In genomic region chr6:51468891-51469561, GRCm38 (mm10) we compare ENCODE assay signal across 8 mouse cellular contexts. TPM values are rescaled to one million over a fixed set of nuclear protein-coding genes. Genes with fewer than 3 reads are reported as not detected.
DNase-seq lines count a peak whose midpoint lies in the region; ATAC-seq and TF ChIP-seq lines count a peak whose summit lies in the region.

No protein-coding gene starts in this region.

- peak overlapping the region; percentile 99 for H3K27ac ChIP-seq in ES-E14 (ENCODE audit: insufficient read depth, low read depth, low read length, poor library complexity, severe bottlenecking)
- peak overlapping the region; percentile 96 for H3K27ac ChIP-seq in cerebellum, adult 2 months (ENCODE audit: insufficient read depth, low read length)
- peak overlapping the region; percentile 98 for H3K27ac ChIP-seq in forebrain, postnatal 0 days (ENCODE audit: low read depth, low read length)
- peak overlapping the region; percentile 100 for H3K27ac ChIP-seq in lung, embryonic 14.5 days (ENCODE audit: low read depth)
- peak overlapping the region; percentile 97 for H3K27ac ChIP-seq in olfactory bulb, adult 2 months (ENCODE audit: insufficient read depth, low read depth, low read length)

- peak; percentile 46; the same call in 1 of the 2 replicates for TF ChIP-seq POLR2A in cerebellum, adult 2 months (IDR thresholded peaks at IDR 0.05; ENCODE audit: borderline replicate concordance, insufficient read depth, low read length)
- peak; percentile 38; the same call in 1 of the 2 replicates for TF ChIP-seq POLR2A in olfactory bulb, adult 2 months (IDR thresholded peaks at IDR 0.05; ENCODE audit: insufficient read depth, low read depth, low read length)

- H3K36me3 ChIP-seq in ES-E14 (ENCODE audit: control insufficient read depth, insufficient read depth, low read length, poor library complexity, severe bottlenecking) = peaks cover 32% of the 10 kb centered on the region
- peaks cover 21% of the 10 kb centered on the region for H3K36me3 ChIP-seq in forebrain, postnatal 0 days (ENCODE audit: insufficient read depth)
- peaks cover 61% of the 10 kb centered on the region for H3K36me3 ChIP-seq in lung, embryonic 14.5 days (ENCODE audit: insufficient read depth)

- in situ Hi-C loops in ES-E14 (cut with MboI; ENCODE audit: low sequenced_read_pairs in 2 of 2, unreplicated experiment in 2 of 2) = no loop called here

- no peaks in the 10 kb centered on the region for H3K9me3 ChIP-seq in ES-E14 (ENCODE audit: control insufficient read depth, insufficient read depth, low read depth, low read length)
- no peaks in the 10 kb centered on the region for H3K9me3 ChIP-seq in forebrain, postnatal 0 days (ENCODE audit: low read length)
- H3K9me3 ChIP-seq in lung, embryonic 14.5 days (ENCODE audit: low read depth, low read length) = no peaks in the 10 kb centered on the region

- peak; percentile 65 for DNase-seq in ES-E14 (ENCODE audit: low read depth, low spot score)
- peak; percentile 75 to 85 for DNase-seq in cerebellum, adult 2 months
- peak; percentile 91 for DNase-seq in forebrain, postnatal 0 days
- peak; percentile 76 for DNase-seq in heart, postnatal 4 days
- DNase-seq in layer of hippocampus, adult 8-10 months (ENCODE audit: low spot score in 2 of 2) = peak; percentile 44 to 71
- peak; percentile 84 for DNase-seq in lung, embryonic 14.5 days
- peak; percentile 53 to 65 for DNase-seq in thymus, adult 18-20 months

- ATAC-seq in forebrain, postnatal 0 days = peak; percentile 18; the same call in 1 of the 2 replicates
- ATAC-seq in lung, embryonic 14.5 days (ENCODE audit: insufficient read depth) = peak; percentile 10; the same call in 1 of the 2 replicates

- peak overlapping the region; percentile 77 to 93 for H3K4me3 ChIP-seq in ES-E14 (ENCODE audit: insufficient read depth in 1 of 2, low read depth in 1 of 2, low read length in 2 of 2, poor library complexity in 1 of 2, severe bottlenecking in 1 of 2)
- peak overlapping the region; percentile 91 for H3K4me3 ChIP-seq in cerebellum, adult 2 months (replicated peaks; ENCODE audit: insufficient read depth, low read depth, low read length)
- H3K4me3 ChIP-seq in forebrain, postnatal 0 days (ENCODE audit: low read depth, low read length) = peak overlapping the region; percentile 90
- H3K4me3 ChIP-seq in lung, embryonic 14.5 days (ENCODE audit: low read depth, low read length) = peak overlapping the region; percentile 100
- H3K4me3 ChIP-seq in olfactory bulb, adult 2 months (ENCODE audit: insufficient read depth, low read depth, low read length) = peak overlapping the region; percentile 79

- H3K4me2 ChIP-seq in forebrain, postnatal 0 days (ENCODE audit: low read depth) = peak overlapping the region; percentile 60
- H3K4me2 ChIP-seq in lung, embryonic 14.5 days = peak overlapping the region; percentile 61

- H3K9ac ChIP-seq in ES-E14 (ENCODE audit: insufficient read depth, low read depth, low read length, poor library complexity, severe bottlenecking) = peak overlapping the region; percentile 100
- H3K9ac ChIP-seq in forebrain, postnatal 0 days = peak overlapping the region; percentile 98
- peak overlapping the region; percentile 100 for H3K9ac ChIP-seq in lung, embryonic 14.5 days

- no peak for TF ChIP-seq CTCF in cerebellum, adult 2 months (IDR thresholded peaks at IDR 0.05; ENCODE audit: borderline replicate concordance, insufficient read depth, low read depth, low read length)
- 0 out of 2 replicates have a peak, but pooled peaks have one; percentile 28 for TF ChIP-seq CTCF in forebrain, postnatal 0 days (IDR thresholded peaks at IDR 0.05; ENCODE audit: low read depth)
- no peak for TF ChIP-seq CTCF in lung, embryonic 14.5 days (IDR thresholded peaks at IDR 0.05; ENCODE audit: low read depth)
- no peak for TF ChIP-seq CTCF in olfactory bulb, adult 2 months (IDR thresholded peaks at IDR 0.05; ENCODE audit: insufficient read depth, low read depth, low read length)

- H3K27me3 ChIP-seq in cerebellum, adult 2 months (ENCODE audit: control insufficient read depth, insufficient read depth, low read length) = no peaks in the 10 kb centered on the region
- no peaks in the 10 kb centered on the region for H3K27me3 ChIP-seq in forebrain, postnatal 0 days (ENCODE audit: insufficient read depth, low read length)
- no peaks in the 10 kb centered on the region for H3K27me3 ChIP-seq in lung, embryonic 14.5 days (ENCODE audit: insufficient read depth, low read length)

- WGBS in cerebellum, adult 2 months = under 1% methylated on average over 63 of the region's 63 CpGs
- 2% methylated on average over 63 of the region's 63 CpGs for WGBS in forebrain, postnatal 0 days
- WGBS in lung, embryonic 14.5 days = under 1% methylated on average over 63 of the region's 63 CpGs
- WGBS in olfactory bulb, adult 2 months = under 1% methylated on average over 63 of the region's 63 CpGs

- peaks cover 0 to 2% of the 10 kb centered on the region in 2 experiments; a peak in 1 of 4 replicates for H3K4me1 ChIP-seq in ES-E14 (ENCODE audit: control insufficient read depth in 2 of 2, insufficient read depth in 2 of 2, low read length in 2 of 2, poor library complexity in 1 of 2)
- H3K4me1 ChIP-seq in cerebellum, adult 2 months (ENCODE audit: control insufficient read depth, insufficient read depth, low read length) = peaks cover 3% of the 10 kb centered on the region; the same call in 1 of the 2 replicates
- peaks cover 25% of the 10 kb centered on the region for H3K4me1 ChIP-seq in forebrain, postnatal 0 days (ENCODE audit: insufficient read depth)
- peaks cover 8% of the 10 kb centered on the region; the same call in 1 of the 2 replicates for H3K4me1 ChIP-seq in lung, embryonic 14.5 days (ENCODE audit: insufficient read depth)
- H3K4me1 ChIP-seq in olfactory bulb, adult 2 months (ENCODE audit: control insufficient read depth, insufficient read depth, low read length) = peaks cover 4% of the 10 kb centered on the region; the same call in 1 of the 2 replicates

TF ChIP-seq in ES-E14, 5 proteins besides CTCF, POLR2A, EP300 and RAD21:
- TF ChIP-seq CHD2 (IDR thresholded peaks at IDR 0.05; ENCODE audit: low read depth, low read length) = no peak
- no peak for TF ChIP-seq HCFC1 (IDR thresholded peaks at IDR 0.05; ENCODE audit: borderline replicate concordance, insufficient read depth, low read length)
- no peak for TF ChIP-seq ZNF384 (IDR thresholded peaks at IDR 0.05; ENCODE audit: low read depth, low read length)

RNA-seq across cellular contexts. Expression of gene Hnrnpa2b1, which starts 0.7 kb away (rescaled TPM):
- 435 and 609 TPM in 2 replicates for total RNA-seq in ES-E14 (2012; rRNA removed)
- polyA plus RNA-seq in cerebellum, adult 2 months (2012; rRNA removed) = 629 and 642 TPM in 2 replicates
- total RNA-seq in forebrain, postnatal 0 days (2014; rRNA removed) = 328 and 431 TPM in 2 replicates
- 803 and 955 TPM in 2 replicates for polyA plus RNA-seq in forebrain, postnatal 0 days (2015; fragmentation: Nextera tagmentation; extraction: Ambion mirVana)
- total RNA-seq in heart, postnatal 4 days (2021) = 100 to 1,000 TPM; 646 to 668 TPM
- 100 to 1,000 TPM; 429 to 500 (median 469) TPM for total RNA-seq in layer of hippocampus, adult 8-10 months (2022)
- polyA plus RNA-seq in lung, embryonic 14.5 days (2014; fragmentation: Nextera tagmentation; extraction: Ambion mirVana) = 1,221 and 1,233 TPM in 2 replicates
- polyA plus RNA-seq in olfactory bulb, adult 2 months (2012; ENCODE audit: insufficient read depth, insufficient read length, low replicate concordance, missing spikeins) = 1,128 and 1,550 TPM in 2 replicates

RNA-seq across cellular contexts. Expression of gene Cbx3, which starts 1.1 kb away (rescaled TPM):
- 104 and 177 TPM in 2 replicates for total RNA-seq in ES-E14 (2012; rRNA removed)
- 87.6 and 91.4 TPM in 2 replicates for polyA plus RNA-seq in cerebellum, adult 2 months (2012; rRNA removed)
- 213 and 227 TPM in 2 replicates for total RNA-seq in forebrain, postnatal 0 days (2014; rRNA removed)
- polyA plus RNA-seq in forebrain, postnatal 0 days (2015; fragmentation: Nextera tagmentation; extraction: Ambion mirVana) = 514 and 653 TPM in 2 replicates
- 100 to 1,000 TPM; 172 to 178 TPM for total RNA-seq in heart, postnatal 4 days (2021)
- 100 to 1,000 TPM; 129 to 143 (median 138) TPM for total RNA-seq in layer of hippocampus, adult 8-10 months (2022)
- polyA plus RNA-seq in lung, embryonic 14.5 days (2014; fragmentation: Nextera tagmentation; extraction: Ambion mirVana) = 563 and 591 TPM in 2 replicates
- polyA plus RNA-seq in olfactory bulb, adult 2 months (2012; ENCODE audit: insufficient read depth, insufficient read length, low replicate concordance, missing spikeins) = 577 TPM in 1 of 2 replicates, not detected in the other

RNA-seq across cellular contexts. Expression of gene Nfe2l3, which starts 36.6 kb away (rescaled TPM):
- 1.4 and 3.6 TPM in 2 replicates for total RNA-seq in ES-E14 (2012; rRNA removed)
- polyA plus RNA-seq in cerebellum, adult 2 months (2012; rRNA removed) = 5.1 and 6.2 TPM in 2 replicates
- 15.0 and 29.2 TPM in 2 replicates for total RNA-seq in forebrain, postnatal 0 days (2014; rRNA removed)
- polyA plus RNA-seq in forebrain, postnatal 0 days (2015; fragmentation: Nextera tagmentation; extraction: Ambion mirVana) = 11.4 and 11.7 TPM in 2 replicates
- total RNA-seq in heart, postnatal 4 days (2021) = 1 to 10 TPM; 1.1 to 2.2 TPM
- total RNA-seq in layer of hippocampus, adult 8-10 months (2022) = 1 to 10 TPM; 2.8 to 5.2 (median 3.9) TPM
- polyA plus RNA-seq in lung, embryonic 14.5 days (2014; fragmentation: Nextera tagmentation; extraction: Ambion mirVana) = 2.8 and 3.1 TPM in 2 replicates
- polyA plus RNA-seq in olfactory bulb, adult 2 months (2012; ENCODE audit: insufficient read depth, insufficient read length, low replicate concordance, missing spikeins) = not detected in 2 replicates

RNA-seq across cellular contexts. Expression of gene Snx10, which starts 54.7 kb away (rescaled TPM):
- 20.9 and 21.2 TPM in 2 replicates for total RNA-seq in ES-E14 (2012; rRNA removed)
- 45.6 and 45.7 TPM in 2 replicates for polyA plus RNA-seq in cerebellum, adult 2 months (2012; rRNA removed)
- 76.3 and 96.5 TPM in 2 replicates for total RNA-seq in forebrain, postnatal 0 days (2014; rRNA removed)
- 78.4 and 92.6 TPM in 2 replicates for polyA plus RNA-seq in forebrain, postnatal 0 days (2015; fragmentation: Nextera tagmentation; extraction: Ambion mirVana)
- 10 to 100 TPM in 1 of 2 experiments, 1 to 10 TPM in 1; 7.9 to 10.4 TPM for total RNA-seq in heart, postnatal 4 days (2021)
- 100 to 1,000 TPM in 3 of 4 experiments, 10 to 100 TPM in 1; 95.0 to 117 (median 110) TPM for total RNA-seq in layer of hippocampus, adult 8-10 months (2022)
- 11.3 and 14.2 TPM in 2 replicates for polyA plus RNA-seq in lung, embryonic 14.5 days (2014; fragmentation: Nextera tagmentation; extraction: Ambion mirVana)
- not detected in 2 replicates for polyA plus RNA-seq in olfactory bulb, adult 2 months (2012; ENCODE audit: insufficient read depth, insufficient read length, low replicate concordance, missing spikeins)

Comparison
In these comparisons a context has a peak if more than half of its experiments do, and no peak if none do; other contexts are left out.
1. Peak in every context shown above with its lines: DNase-seq, ATAC-seq, H3K4me3 ChIP-seq and H3K27ac ChIP-seq.